Mouse (Mus musculus): ENCODE measurements around the gene Rhox6. TPM values are rescaled to one million over a fixed set of nuclear protein-coding genes. Genes with fewer than 3 reads are reported as not detected.

Rhox6 gene
- polyA plus RNA-seq (2012; rRNA removed): not detected in 2 replicates

DNA sequence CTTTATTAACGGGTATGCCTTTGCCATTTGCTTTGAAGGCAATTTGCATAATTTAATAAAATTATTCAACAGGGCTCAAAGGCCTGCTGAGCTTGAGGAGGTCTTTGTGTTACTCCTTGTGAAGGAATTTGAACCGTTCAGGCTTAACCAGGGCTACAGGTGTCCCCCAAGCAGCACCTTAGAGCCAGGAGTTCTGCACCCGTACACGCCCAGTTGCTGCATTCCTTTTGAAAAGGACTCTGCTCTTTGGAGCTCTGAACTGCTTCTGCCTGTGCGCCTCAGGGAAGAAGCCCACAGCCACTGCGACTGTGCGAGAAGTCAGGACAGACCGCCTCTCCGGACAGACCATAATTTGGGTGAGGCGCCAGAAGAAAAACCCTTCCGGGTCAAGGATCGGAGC, at the start of gene Rhox6:
TSS of gene Rhox6 (plus strand) at position 301 of the 400 bp plus-strand sequence.

DNA sequence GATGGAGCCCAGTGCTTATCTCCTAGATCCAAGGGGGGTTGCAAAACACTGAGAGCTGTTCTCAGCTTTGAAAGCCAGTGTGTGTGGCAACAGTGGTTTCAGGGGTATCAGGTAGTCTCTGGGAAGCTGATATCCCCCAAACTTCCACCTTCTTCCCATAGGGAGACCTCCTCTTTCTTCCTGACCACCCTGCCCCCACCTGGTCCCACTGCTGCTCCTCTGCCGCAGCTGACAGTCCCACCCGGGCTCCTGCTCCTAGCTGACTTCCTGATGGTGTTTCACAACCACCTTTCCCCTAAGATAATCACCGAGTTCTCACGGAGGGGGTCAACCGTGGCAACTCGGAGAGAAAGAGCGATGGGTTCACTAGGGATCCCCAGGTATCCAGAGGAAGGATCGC, 4.7 kb downstream of the Rhox6 start, which contains the start of gene Rhox7a:
TSS of gene Rhox7a (plus strand) at position 301 of the 400 bp plus-strand sequence.

DNA sequence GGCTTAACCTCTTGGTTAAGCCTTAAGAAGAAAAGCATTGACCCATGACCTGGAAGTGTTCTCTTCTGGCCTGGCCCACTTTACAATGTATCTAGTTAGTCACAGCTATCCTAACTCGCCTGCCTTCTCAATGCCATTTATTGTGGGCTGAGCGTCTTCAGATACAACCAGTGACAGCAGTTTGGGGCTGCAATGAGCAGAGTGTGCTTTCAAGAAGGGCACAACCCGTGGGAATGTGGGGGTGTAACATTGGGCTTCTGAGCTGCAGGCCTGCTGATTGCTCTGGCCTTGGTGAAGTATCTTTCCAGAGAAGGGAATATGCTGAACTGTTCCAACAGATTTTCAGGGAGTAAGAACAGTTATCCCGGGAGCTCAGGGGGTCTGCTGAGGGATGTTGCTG, 52.1 kb downstream of the Rhox6 start, which contains the start of gene Rhox8:
TSS of gene Rhox8 (minus strand) at position 101 of the 400 bp plus-strand sequence.

Other genes with a start within 250 kb of the Rhox6 start
- not detected in 2 replicates for gene Rhox3f, start 245.9 kb upstream of the Rhox6 start, polyA plus RNA-seq (2012; rRNA removed)
- gene Rhox4f, start 219.2 kb upstream of the Rhox6 start, polyA plus RNA-seq (2012; rRNA removed): not detected in 2 replicates
- gene Rhox3g, start 198.3 kb upstream of the Rhox6 start, polyA plus RNA-seq (2012; rRNA removed): not detected in 2 replicates
- not detected in 2 replicates for gene Rhox2g, start 183.4 kb upstream of the Rhox6 start, polyA plus RNA-seq (2012; rRNA removed)
- not detected in 2 replicates for gene Rhox4g, start 175.6 kb upstream of the Rhox6 start, polyA plus RNA-seq (2012; rRNA removed)
- not detected in 2 replicates for gene Rhox3h, start 158.1 kb upstream of the Rhox6 start, polyA plus RNA-seq (2012; rRNA removed)
- gene Rhox2h, start 153.6 kb upstream of the Rhox6 start, polyA plus RNA-seq (2012; rRNA removed): not detected in 2 replicates
- gene Rhox5, start 22.1 kb upstream of the Rhox6 start, polyA plus RNA-seq (2012; rRNA removed): 0.21 TPM in 1 of 2 replicates, not detected in the other
- gene Rhox7a, start 4.8 kb downstream of the Rhox6 start, polyA plus RNA-seq (2012; rRNA removed): not detected in 2 replicates
- not detected in 2 replicates for gene Rhox8, start 52.0 kb downstream of the Rhox6 start, polyA plus RNA-seq (2012; rRNA removed)
- not detected in 2 replicates for gene Rhox7b, start 70.3 kb downstream of the Rhox6 start, polyA plus RNA-seq (2012; rRNA removed)
- not detected in 2 replicates for gene Rhox9, start 74.9 kb downstream of the Rhox6 start, polyA plus RNA-seq (2012; rRNA removed)
- gene Btg1-ps1, start 191.9 kb downstream of the Rhox6 start, polyA plus RNA-seq (2012; rRNA removed): not detected in 2 replicates
- not detected in 2 replicates for gene Btg1-ps2, start 216.2 kb downstream of the Rhox6 start, polyA plus RNA-seq (2012; rRNA removed)
- not detected in 2 replicates for gene Rhox10, start 239.6 kb downstream of the Rhox6 start, polyA plus RNA-seq (2012; rRNA removed)